Mouse (Mus musculus): ENCODE results near the gene Acox3. TPM values are rescaled to one million over a fixed set of nuclear protein-coding genes. Genes with fewer than 3 reads are reported as not detected.

The Acox3 gene
- polyA plus RNA-seq, 1 experiment from 2014 or later = 9.6 TPM

GRCm38 (mm10) chr5:35571546-35571945 lies 11.3 kb upstream of the Acox3 start:
- 88% methylated on average over 6 of the region's 6 CpGs for WGBS

DNA sequence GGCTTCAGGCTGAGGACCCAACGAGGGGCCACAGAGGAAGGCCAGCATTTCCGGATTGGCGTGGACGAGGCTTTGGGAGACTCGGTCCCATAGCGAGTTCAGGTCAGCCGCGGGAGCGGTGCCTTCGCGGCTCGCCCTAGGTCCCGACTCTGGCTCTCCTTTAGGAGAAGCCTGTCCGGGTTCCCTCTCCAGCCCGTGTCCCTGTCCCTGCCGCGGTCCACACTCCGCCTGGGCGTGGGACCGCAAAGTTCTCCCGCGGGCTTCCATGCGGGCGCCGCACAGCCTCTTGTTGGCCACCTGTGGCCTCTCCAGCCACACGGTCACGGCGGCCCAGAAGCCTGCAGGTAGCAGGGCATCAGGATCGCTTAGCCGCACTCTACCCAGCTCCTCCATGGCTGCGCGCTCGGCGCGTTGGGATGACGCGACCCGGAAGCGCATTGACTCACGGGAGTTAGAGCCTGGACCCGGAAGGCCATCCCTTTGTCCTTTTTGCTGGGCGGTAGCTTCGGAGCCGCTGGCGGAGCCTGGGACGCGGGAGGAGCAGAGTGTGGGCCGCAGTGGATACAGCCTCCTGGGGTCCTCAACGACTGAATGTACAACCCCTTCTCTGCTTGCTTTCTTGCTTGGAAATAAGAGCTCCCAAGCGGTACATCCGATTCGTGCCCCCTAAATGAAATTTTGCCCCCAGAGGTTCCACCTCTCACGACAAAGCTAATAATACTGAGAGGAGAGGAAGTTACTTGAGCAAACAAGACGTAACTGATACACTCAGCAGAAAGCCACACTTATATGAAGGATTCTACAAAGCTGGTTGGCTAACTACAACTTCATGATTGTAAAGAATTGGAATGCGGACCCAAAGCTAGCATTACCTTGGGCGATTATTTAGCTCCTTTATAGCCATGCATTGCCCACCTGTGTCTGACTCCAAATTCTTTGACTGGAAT lies 7.9 kb upstream of the Acox3 start, which contains the start of gene Trmt44:
TSS of gene Trmt44 (minus strand) at position 418 of the 947 bp plus-strand sequence.
- 3% methylated on average over 56 of the region's 56 CpGs for WGBS
- Histone ChIP-seq H3K4me2 (replicated peaks; ENCODE audit: low read depth) (peak within 1 kb of the TSS; percentile 95), H3K27me3 (ENCODE audit: control insufficient read depth, insufficient read depth, low read length) (no peaks in the 10 kb centered on the region), H3K27ac (replicated peaks) (peak within 1 kb of the TSS; percentile 81), H3K36me3 (ENCODE audit: control insufficient read depth, insufficient read depth, low read length) (peaks cover 7% of the 10 kb centered on the region; the same call in 1 of the 2 replicates), H3K4me3 (ENCODE audit: low read depth, low read length) (peak within 1 kb of the TSS; percentile 95), H3K4me1 (replicated peaks; ENCODE audit: control insufficient read depth, insufficient read depth) (peaks cover 4% of the 10 kb centered on the region; the same call in 1 of the 2 replicates), H3K9me3 (ENCODE audit: control insufficient read depth, low read length) (no peaks in the 10 kb centered on the region), H3K9ac (ENCODE audit: low read length) (peak within 1 kb of the TSS; percentile 88)
- TF ChIP-seq CTCF (IDR thresholded peaks at IDR 0.05; ENCODE audit: low read depth) (no peak), EP300 (optimal IDR thresholded peaks at IDR 0.05) (no peak)
- ATAC-seq (ENCODE audit: low FRiP score, low TSS enrichment) = peak; percentile 97
- DNase-seq (ENCODE audit: low spot score) = peak; percentile 94

More at GRCm38 (mm10) chr5:35571546-35571945, 11.3 kb upstream of the Acox3 start:
- Histone ChIP-seq H3K9ac (ENCODE audit: low read length) (no peak overlapping the region), H3K4me2 (replicated peaks; ENCODE audit: low read depth) (no peak overlapping the region), H3K27ac (replicated peaks) (no peak overlapping the region), H3K27me3 (ENCODE audit: control insufficient read depth, insufficient read depth, low read length) (no peaks in the 10 kb centered on the region), H3K4me3 (ENCODE audit: low read depth, low read length) (no peak overlapping the region), H3K9me3 (ENCODE audit: control insufficient read depth, low read length) (no peaks in the 10 kb centered on the region), H3K4me1 (replicated peaks; ENCODE audit: control insufficient read depth, insufficient read depth) (peaks cover 4% of the 10 kb centered on the region; the same call in 1 of the 2 replicates), H3K36me3 (ENCODE audit: control insufficient read depth, insufficient read depth, low read length) (peaks cover 14% of the 10 kb centered on the region; the same call in 1 of the 2 replicates)
- DNase-seq (ENCODE audit: low spot score) (no peak), ATAC-seq (ENCODE audit: low FRiP score, low TSS enrichment) (no peak)
- no peak for TF ChIP-seq EP300 (optimal IDR thresholded peaks at IDR 0.05)

DNA sequence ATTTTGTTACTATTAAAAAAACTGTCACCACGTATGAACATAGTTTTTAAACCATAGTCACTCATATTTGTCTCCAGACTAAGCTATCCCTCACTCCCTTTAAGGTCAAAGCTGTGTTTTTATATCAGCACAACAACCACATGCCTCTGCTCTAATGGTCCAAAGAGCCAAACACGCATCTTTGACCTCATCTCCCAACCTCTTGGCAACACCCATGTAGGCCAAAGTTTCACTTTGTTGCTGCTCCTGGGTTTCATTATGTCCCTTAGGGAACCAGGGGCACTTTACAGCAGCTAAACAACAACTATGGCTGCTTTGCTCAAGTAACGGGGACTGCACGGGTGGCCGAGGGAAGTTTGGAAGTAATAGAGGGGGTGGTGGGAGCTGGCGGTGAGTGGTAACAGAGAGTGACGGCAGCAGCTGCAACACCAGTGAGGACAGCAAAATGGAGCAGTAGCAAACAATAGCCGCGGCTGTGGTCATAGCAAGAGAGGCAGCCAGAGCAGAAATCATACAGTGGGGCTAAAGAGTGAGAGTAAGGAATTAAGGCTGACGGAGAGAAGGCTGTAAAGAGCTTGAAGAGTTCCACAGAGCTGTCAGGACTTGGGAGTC lies 6.3 kb upstream of the Acox3 start:
- Histone ChIP-seq H3K36me3 (ENCODE audit: control insufficient read depth, insufficient read depth, low read length) (0 out of 2 replicates have a peak, but pooled peaks cover 4% of the 10 kb centered on the region), H3K4me3 (ENCODE audit: low read depth, low read length) (no peak overlapping the region), H3K27ac (replicated peaks) (no peak overlapping the region), H3K4me1 (replicated peaks; ENCODE audit: control insufficient read depth, insufficient read depth) (peaks cover 4% of the 10 kb centered on the region; the same call in 1 of the 2 replicates), H3K4me2 (replicated peaks; ENCODE audit: low read depth) (no peak overlapping the region), H3K9me3 (ENCODE audit: control insufficient read depth, low read length) (no peaks in the 10 kb centered on the region), H3K9ac (ENCODE audit: low read length) (no peak overlapping the region), H3K27me3 (ENCODE audit: control insufficient read depth, insufficient read depth, low read length) (no peaks in the 10 kb centered on the region)
- 91% methylated on average over 10 of the region's 10 CpGs for WGBS
- DNase-seq (ENCODE audit: low spot score) = no peak
- no peak for ATAC-seq (ENCODE audit: low FRiP score, low TSS enrichment)
- TF ChIP-seq EP300 (optimal IDR thresholded peaks at IDR 0.05) (no peak), CTCF (IDR thresholded peaks at IDR 0.05; ENCODE audit: low read depth) (no peak)

- ATAC-seq (ENCODE audit: low FRiP score, low TSS enrichment) = no peak
- no peak overlapping the region for H3K4me3 ChIP-seq (ENCODE audit: low read depth, low read length)
Observed at GRCm38 (mm10) chr5:35578411-35578810, 4.4 kb upstream of the Acox3 start.

DNA sequence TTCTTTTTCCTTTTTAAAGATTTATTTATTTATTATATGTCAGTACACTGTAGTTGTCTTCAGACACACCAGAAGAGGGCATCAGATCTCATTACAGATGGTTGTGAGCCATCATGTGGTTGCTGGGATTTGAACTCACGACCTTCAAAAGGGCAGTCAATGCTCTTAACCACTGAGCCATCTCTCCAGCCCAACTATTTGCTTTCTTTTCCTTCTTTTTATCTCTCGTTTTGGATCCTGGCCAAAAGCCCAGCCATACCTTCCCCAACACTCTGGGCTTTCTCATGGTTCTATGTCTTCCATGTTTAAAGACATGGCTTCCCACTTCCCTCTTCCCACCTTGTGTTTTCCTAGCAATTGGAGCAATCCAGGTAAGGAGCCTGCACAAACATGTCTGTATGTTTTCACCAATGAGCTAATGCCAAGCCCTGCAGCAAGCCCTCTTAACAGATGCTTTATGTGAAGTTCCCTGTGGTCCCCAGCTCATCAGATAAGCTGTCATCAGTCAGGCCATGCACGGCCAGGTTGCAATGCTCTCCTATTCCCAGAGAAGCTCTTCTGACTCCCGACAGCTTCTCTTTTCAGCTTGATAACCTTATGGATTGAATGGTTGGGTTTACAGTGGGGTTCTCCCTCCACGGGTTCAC lies 3.5 kb upstream of the Acox3 start:
- H3K9me3 ChIP-seq (ENCODE audit: control insufficient read depth, low read length) = no peaks in the 10 kb centered on the region
- no peak for ATAC-seq (ENCODE audit: low FRiP score, low TSS enrichment)
- WGBS = 21% methylated on average over 5 of the region's 5 CpGs
- no peak for DNase-seq (ENCODE audit: low spot score)
- no peaks in the 10 kb centered on the region for H3K36me3 ChIP-seq (ENCODE audit: control insufficient read depth, insufficient read depth, low read length)
- H3K4me1 ChIP-seq (replicated peaks; ENCODE audit: control insufficient read depth, insufficient read depth) = peaks cover under 1% of the 10 kb centered on the region; the same call in 1 of the 2 replicates
- no peak overlapping the region for H3K27ac ChIP-seq (replicated peaks)
- H3K27me3 ChIP-seq (ENCODE audit: control insufficient read depth, insufficient read depth, low read length) = no peaks in the 10 kb centered on the region
- no peak for TF ChIP-seq CTCF (IDR thresholded peaks at IDR 0.05; ENCODE audit: low read depth)
- no peak for TF ChIP-seq EP300 (optimal IDR thresholded peaks at IDR 0.05)
- no peak overlapping the region for H3K9ac ChIP-seq (ENCODE audit: low read length)
- H3K4me2 ChIP-seq (replicated peaks; ENCODE audit: low read depth) = no peak overlapping the region
- no peak overlapping the region for H3K4me3 ChIP-seq (ENCODE audit: low read depth, low read length)

More at GRCm38 (mm10) chr5:35578411-35578810, 4.4 kb upstream of the Acox3 start:
- no peak for TF ChIP-seq EP300 (optimal IDR thresholded peaks at IDR 0.05)
- TF ChIP-seq CTCF (IDR thresholded peaks at IDR 0.05; ENCODE audit: low read depth) = no peak
- WGBS = 63% methylated on average over 2 of the region's 2 CpGs
- Histone ChIP-seq H3K9ac (ENCODE audit: low read length) (no peak overlapping the region), H3K36me3 (ENCODE audit: control insufficient read depth, insufficient read depth, low read length) (no peaks in the 10 kb centered on the region), H3K4me1 (replicated peaks; ENCODE audit: control insufficient read depth, insufficient read depth) (peaks cover 4% of the 10 kb centered on the region; the same call in 1 of the 2 replicates), H3K27ac (replicated peaks) (no peak overlapping the region), H3K4me2 (replicated peaks; ENCODE audit: low read depth) (no peak overlapping the region), H3K27me3 (ENCODE audit: control insufficient read depth, insufficient read depth, low read length) (no peaks in the 10 kb centered on the region), H3K9me3 (ENCODE audit: control insufficient read depth, low read length) (no peaks in the 10 kb centered on the region)
- DNase-seq (ENCODE audit: low spot score) = no peak
